Mouse (Mus musculus) kidney, adult 9 months (tissue): ENCODE results near the gene Nfasc.

Experiments
- DNase-seq: peaks from one replicate; pipeline ENCODE4 v3.0.0; 2022

The Nfasc gene

GRCm38 (mm10) chr1:132727548-132727947 is 14.0 kb downstream of the Nfasc start:
- no peak for DNase-seq

GRCm38 (mm10) chr1:132722362-132722761 is 19.2 kb downstream of the Nfasc start:
- no peak for DNase-seq

- DNase-seq, result no peak
Observed at GRCm38 (mm10) chr1:132721266-132721665, 20.3 kb downstream of the Nfasc start.

GRCm38 (mm10) chr1:132718225-132718624 is 23.4 kb downstream of the Nfasc start:
- no peak for DNase-seq

GRCm38 (mm10) chr1:132715044-132715443 is 26.6 kb downstream of the Nfasc start:
- no peak for DNase-seq

GRCm38 (mm10) chr1:132709419-132709818 is 32.2 kb downstream of the Nfasc start:
- DNase-seq, result no peak

GRCm38 (mm10) chr1:132707301-132707700 is 34.3 kb downstream of the Nfasc start:
- DNase-seq, result no peak

GRCm38 (mm10) chr1:132703467-132703866 is 38.1 kb downstream of the Nfasc start:
- DNase-seq, result no peak

- no peak for DNase-seq
Observed at GRCm38 (mm10) chr1:132696926-132697325, 44.7 kb downstream of the Nfasc start.

GRCm38 (mm10) chr1:132696232-132696631 is 45.4 kb downstream of the Nfasc start:
- no peak for DNase-seq

GRCm38 (mm10) chr1:132694007-132694406 is 47.6 kb downstream of the Nfasc start:
- no peak for DNase-seq

- no peak for DNase-seq
Observed at GRCm38 (mm10) chr1:132689181-132689580, 52.4 kb downstream of the Nfasc start.

- DNase-seq, result no peak
Observed at GRCm38 (mm10) chr1:132678935-132679334, 62.7 kb downstream of the Nfasc start.

GRCm38 (mm10) chr1:132678076-132678475 is 63.5 kb downstream of the Nfasc start:
- DNase-seq, result peak; percentile 5

GRCm38 (mm10) chr1:132672704-132673103 is 68.9 kb downstream of the Nfasc start:
- no peak for DNase-seq

- peak; percentile 68 for DNase-seq
Observed at GRCm38 (mm10) chr1:132669200-132669599, 72.4 kb downstream of the Nfasc start.

GRCm38 (mm10) chr1:132660354-132660753 is 81.2 kb downstream of the Nfasc start:
- no peak for DNase-seq

- DNase-seq, result no peak
Observed at GRCm38 (mm10) chr1:132659604-132660003, 82.0 kb downstream of the Nfasc start.

- DNase-seq, result no peak
Observed at GRCm38 (mm10) chr1:132655611-132656010, 86.0 kb downstream of the Nfasc start.

- DNase-seq, result no peak
Observed at GRCm38 (mm10) chr1:132654769-132655168, 86.8 kb downstream of the Nfasc start.

- DNase-seq, result no peak
Observed at GRCm38 (mm10) chr1:132653841-132654457, 87.6 kb downstream of the Nfasc start.

- no peak for DNase-seq
Observed at GRCm38 (mm10) chr1:132653161-132653560, 88.4 kb downstream of the Nfasc start.

GRCm38 (mm10) chr1:132650680-132651079 is 90.9 kb downstream of the Nfasc start:
- DNase-seq, result no peak

- peak; percentile 64 for DNase-seq
Observed at GRCm38 (mm10) chr1:132647958-132648357, 93.6 kb downstream of the Nfasc start.

GRCm38 (mm10) chr1:132641049-132641795 is 100.4 kb downstream of the Nfasc start:
- DNase-seq, result no peak
